Mouse (Mus musculus) C2C12 (cell line): Measurements from ENCODE around the gene Atp5s. TPM values are rescaled to one million over a fixed set of nuclear protein-coding genes. Genes with fewer than 3 reads are reported as not detected.
A peak's percentile ranks its signal among the peaks of the same experiment; 100 is the strongest.

Experiments
- H3K27me3 ChIP-seq: one replicate; pipeline ENCODE4 v1.6.1; 2011; ENCODE audit not compliant: control insufficient read depth, insufficient read depth, insufficient read length
- H3K36me3 ChIP-seq: one replicate; pipeline ENCODE4 v1.6.1; 2011; ENCODE audit not compliant: control insufficient read depth, insufficient read depth
- H3K4me3 ChIP-seq: one replicate; pipeline ENCODE4 v1.5.1; 2011; ENCODE audit warnings: mild to moderate bottlenecking, control low read depth; ENCODE audit not compliant: poor library complexity, insufficient read depth, severe bottlenecking
- H3K79me2 ChIP-seq: one replicate; pipeline ENCODE4 v1.6.1; 2011; ENCODE audit not compliant: control insufficient read depth, insufficient read depth
- H3K79me3 ChIP-seq: one replicate; pipeline ENCODE4 v1.6.1; 2011; ENCODE audit warnings: low read depth, control low read depth
- H3ac ChIP-seq: one replicate; pipeline ENCODE3; 2011; ENCODE audit warnings: low read depth; ENCODE audit not compliant: control insufficient read depth, insufficient read length
- CEBPB ChIP-seq: IDR thresholded peaks from one replicate; pipeline ENCODE4 v1.6.1; 2011; ENCODE audit warnings: low read depth, mild to moderate bottlenecking, control low read depth, moderate library complexity
- CTCF ChIP-seq: IDR thresholded peaks from one replicate; pipeline ENCODE4 v1.5.1; 2011; ENCODE audit not compliant: control insufficient read depth, insufficient read depth, insufficient read length
- FOSL1 ChIP-seq: IDR thresholded peaks from one replicate; pipeline ENCODE4 v1.8.0; 2011; ENCODE audit warnings: mild to moderate bottlenecking, low read length; ENCODE audit not compliant: poor library complexity, insufficient read depth, severe bottlenecking
- MAX ChIP-seq: IDR thresholded peaks from one replicate; pipeline ENCODE4 v1.6.1; 2011; ENCODE audit warnings: mild to moderate bottlenecking, control low read depth
- MYOD1 ChIP-seq: IDR thresholded peaks from one replicate; pipeline ENCODE4 v1.6.1; 2011; ENCODE audit warnings: low read depth; ENCODE audit not compliant: control insufficient read depth, insufficient read length
- MYOG ChIP-seq: IDR thresholded peaks from one replicate; pipeline ENCODE4 v1.6.1; 2011; ENCODE audit not compliant: control insufficient read depth, insufficient read length; ENCODE audit errors: extremely low read depth
- USF1 ChIP-seq: IDR thresholded peaks from one replicate; pipeline ENCODE4 v1.6.1; 2011; ENCODE audit warnings: low read depth, mild to moderate bottlenecking, control low read depth, moderate library complexity
- polyA plus RNA-seq: library from polyadenylated mRNA; unstranded; fragments of >200 nt; fragmentation: generic; extraction: Trizol; gene quantifications from one replicate; pipeline ENCODE4 v1.2.1, GENCODE M21; 2012; ENCODE audit warnings: missing spikeins

The Atp5s gene
- polyA plus RNA-seq, 1 experiment, result 2.6 TPM

DNA sequence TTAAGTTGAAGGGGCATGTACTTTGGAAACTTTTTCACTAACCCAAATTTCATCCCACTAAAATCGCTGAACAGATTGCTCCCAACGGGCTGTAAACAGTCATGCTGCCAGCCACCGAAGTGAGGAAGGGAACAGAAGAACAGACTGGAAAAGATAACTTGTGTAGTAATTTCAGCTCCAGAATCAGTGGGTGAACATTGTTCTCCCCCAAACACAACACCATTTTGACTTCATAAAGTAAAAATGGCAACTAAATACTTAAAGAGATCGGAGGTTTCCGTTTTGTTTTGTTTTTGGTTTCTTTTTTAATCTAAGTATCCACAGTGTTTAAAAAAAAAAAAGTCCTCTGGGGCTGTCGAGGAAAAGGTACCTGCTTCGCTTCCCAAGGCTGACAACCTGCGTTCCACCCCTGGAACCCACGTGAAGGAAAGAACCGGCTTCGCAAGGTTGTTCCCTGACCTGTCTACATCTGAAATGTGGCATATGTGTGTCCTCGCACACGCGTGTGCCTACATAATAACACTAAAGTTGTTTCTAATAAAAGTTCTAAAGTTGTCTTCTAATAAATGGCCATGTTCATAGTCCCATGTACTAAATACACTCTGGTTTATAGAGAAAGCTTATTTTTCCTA is 41.8 kb upstream of the Atp5s start:
- Histone ChIP-seq H3K27me3 (no peaks in the 10 kb centered on the region), H3ac (no peak overlapping the region), H3K4me3 (peak overlapping the region; percentile 63), H3K79me2 (peaks cover 35% of the 10 kb centered on the region), H3K36me3 (no peaks in the 10 kb centered on the region), H3K79me3 (peaks cover 22% of the 10 kb centered on the region)
- TF ChIP-seq MYOG (no peak), USF1 (no peak), MYOD1 (no peak), CEBPB (no peak), MAX (no peak), CTCF (no peak), FOSL1 (no peak)

DNA sequence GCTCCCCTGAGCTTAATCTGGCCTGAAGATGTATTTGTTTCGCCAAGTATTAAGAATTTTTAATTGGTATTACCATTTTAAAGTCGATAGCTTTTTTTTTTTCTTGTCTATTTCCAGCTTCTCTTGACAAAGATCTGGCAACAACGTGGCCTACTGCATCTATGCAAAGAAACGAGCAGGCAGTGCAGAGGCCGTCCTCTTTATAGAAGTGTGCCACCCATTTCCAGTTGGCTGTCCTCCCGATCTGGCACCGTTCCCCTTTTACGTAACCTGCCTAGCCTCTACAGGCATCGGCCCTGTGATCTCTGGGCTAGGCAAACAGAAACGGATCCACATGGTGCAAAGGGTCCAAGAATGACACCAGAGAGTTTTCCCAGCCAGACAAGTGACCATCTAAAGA is 41.2 kb upstream of the Atp5s start:
- H3K4me3 ChIP-seq, result no peak overlapping the region
- peaks cover 29% of the 10 kb centered on the region for H3K79me2 ChIP-seq
- no peaks in the 10 kb centered on the region for H3K27me3 ChIP-seq
- TF ChIP-seq CTCF (no peak), MAX (peak; percentile 82), CEBPB (peak; percentile 16)
- no peaks in the 10 kb centered on the region for H3K36me3 ChIP-seq
- H3K79me3 ChIP-seq, result peaks cover 20% of the 10 kb centered on the region
- no peak overlapping the region for H3ac ChIP-seq

- H3K4me3 ChIP-seq, result no peak overlapping the region
- H3ac ChIP-seq, result no peak overlapping the region
- TF ChIP-seq MAX, result no peak
- TF ChIP-seq CEBPB, result no peak
- TF ChIP-seq CTCF, result no peak
- no peak for TF ChIP-seq MYOG
- no peak for TF ChIP-seq MYOD1
- TF ChIP-seq FOSL1, result no peak
- no peak for TF ChIP-seq USF1
- no peaks in the 10 kb centered on the region for H3K79me2 ChIP-seq
- H3K36me3 ChIP-seq, result no peaks in the 10 kb centered on the region
- no peaks in the 10 kb centered on the region for H3K79me3 ChIP-seq
- H3K27me3 ChIP-seq, result no peaks in the 10 kb centered on the region
Measured at GRCm38 (mm10) chr12:69688368-69688767, 36.4 kb upstream of the Atp5s start.

DNA sequence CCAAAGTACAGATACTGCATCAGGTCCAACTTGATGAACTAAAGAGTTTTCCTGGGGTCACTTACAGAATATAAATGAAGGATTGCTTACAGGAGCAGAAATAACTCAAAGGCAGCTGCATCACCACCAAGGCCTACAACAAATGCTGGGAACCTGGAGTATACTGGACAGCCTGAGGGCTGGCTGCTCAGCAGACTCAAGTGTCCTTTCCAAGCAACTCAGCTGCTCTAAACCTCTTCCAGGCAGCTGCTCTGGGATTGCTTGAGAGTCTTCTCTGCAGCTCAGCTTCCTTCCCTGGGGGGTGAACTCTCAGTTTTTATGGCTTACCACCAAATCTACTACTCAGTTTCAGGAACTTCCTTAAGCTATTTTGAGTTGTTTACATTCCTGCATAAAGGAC is 35.7 kb upstream of the Atp5s start:
- no peaks in the 10 kb centered on the region for H3K79me3 ChIP-seq

GRCm38 (mm10) chr12:69690714-69691113 is 34.0 kb upstream of the Atp5s start:
- H3K36me3 ChIP-seq, result peaks cover 8% of the 10 kb centered on the region
- TF ChIP-seq FOSL1 (no peak), MYOD1 (no peak), MYOG (no peak), CEBPB (no peak), MAX (no peak), USF1 (no peak), CTCF (no peak)
- no peak overlapping the region for H3K4me3 ChIP-seq

More for the DNA sequence above, 35.7 kb upstream of the Atp5s start:
- Histone ChIP-seq H3ac (no peak overlapping the region), H3K27me3 (no peaks in the 10 kb centered on the region), H3K36me3 (no peaks in the 10 kb centered on the region), H3K79me2 (no peaks in the 10 kb centered on the region), H3K4me3 (no peak overlapping the region)
- no peak for TF ChIP-seq FOSL1
- no peak for TF ChIP-seq MAX
- TF ChIP-seq CEBPB, result no peak
- no peak for TF ChIP-seq MYOD1
- no peak for TF ChIP-seq MYOG
- TF ChIP-seq CTCF, result no peak
- TF ChIP-seq USF1, result no peak

GRCm38 (mm10) chr12:69693471-69693870 is 31.3 kb upstream of the Atp5s start:
- Histone ChIP-seq H3K4me3 (no peak overlapping the region), H3K79me2 (no peaks in the 10 kb centered on the region), H3ac (no peak overlapping the region), H3K27me3 (no peaks in the 10 kb centered on the region), H3K36me3 (peaks cover 17% of the 10 kb centered on the region), H3K79me3 (no peaks in the 10 kb centered on the region)
- TF ChIP-seq CEBPB (no peak), MYOD1 (no peak), MAX (no peak), FOSL1 (no peak), USF1 (no peak), MYOG (no peak), CTCF (no peak)

More at GRCm38 (mm10) chr12:69690714-69691113, 34.0 kb upstream of the Atp5s start:
- Histone ChIP-seq H3K79me2 (no peaks in the 10 kb centered on the region), H3K79me3 (no peaks in the 10 kb centered on the region), H3K27me3 (no peaks in the 10 kb centered on the region), H3ac (no peak overlapping the region)
